Mouse (Mus musculus): Measurements from ENCODE around the gene Phkg2.

- TF ChIP-seq POLR2AphosphoS2 (IDR thresholded peaks at IDR 0.05; ENCODE audit: insufficient read length, low read depth) (no peak), USF1 (IDR thresholded peaks at IDR 0.05; ENCODE audit: low read depth) (no peak), POLR2A (IDR thresholded peaks at IDR 0.05; ENCODE audit: insufficient read length, low read depth) (no peak), MYOG (IDR thresholded peaks at IDR 0.05; ENCODE audit: control insufficient read depth in 1 of 3, insufficient read depth in 1 of 3, insufficient read length in 2 of 3, low read depth in 2 of 3) (no peak), TCF12 (IDR thresholded peaks at IDR 0.05; ENCODE audit: insufficient read depth, poor library complexity, severe bottlenecking) (no peak), MAX (IDR thresholded peaks at IDR 0.05; ENCODE audit: low read depth) (no peak), E2F4 (IDR thresholded peaks at IDR 0.05; ENCODE audit: insufficient read depth) (no peak), MYOD1 (IDR thresholded peaks at IDR 0.05; ENCODE audit: control insufficient read depth in 1 of 3, insufficient read length in 2 of 3, low read depth in 2 of 3) (no peak), SRF (IDR thresholded peaks at IDR 0.05; ENCODE audit: control insufficient read depth, insufficient read length, low read depth) (no peak), TCF3 (IDR thresholded peaks at IDR 0.05; ENCODE audit: insufficient read length, low read depth) (no peak)
Observed at GRCm38 (mm10) chr7:127614091-127614490, 41.0 kb downstream of the Phkg2 start.
